Mouse (Mus musculus) frontal cortex, adult 2 months (tissue): ENCODE measurements around the gene Kpna7. TPM values are rescaled to one million over a fixed set of nuclear protein-coding genes. Genes with fewer than 3 reads are reported as not detected.
A peak's percentile ranks its signal among the peaks of the same experiment; 100 is the strongest.
"Not testable (repeated sequence)": the region's sequence is repeated elsewhere in the genome, so short reads cannot be mapped to it uniquely, and the experiment has no call there.

Experiments used
- DNase-seq, 2 experiments: peaks; one replicate each; pipeline ENCODE4 v3.0.0; 2022; ENCODE audit warnings: low spot score in 1 of 2; ENCODE audit errors: extremely low spot score in 1 of 2
- polyA plus RNA-seq: library from polyadenylated mRNA; depleted of rRNA; stranded (reverse); fragments of >200 nt; gene quantifications from 2 replicates; pipeline ENCODE4 v1.2.3, GENCODE M21; 2012

The Kpna7 gene
- polyA plus RNA-seq, 1 experiment, result not detected

GRCm38 (mm10) chr5:145032391-145032790 is 51.4 kb downstream of the Kpna7 start, which contains the start of gene Gm4871:
Gm4871 (minus strand) TSS chr5:145032754.
- DNase-seq, result not testable (repeated sequence)

- DNase-seq, result not testable (repeated sequence)
These were observed 53.4 kb downstream of the Kpna7 start for GRCm38 (mm10) chr5:145030476-145030875.

- DNase-seq, result not testable (repeated sequence)
These were observed 63.1 kb downstream of the Kpna7 start for GRCm38 (mm10) chr5:145020712-145021111.

GRCm38 (mm10) chr5:145020254-145020653 is 63.6 kb downstream of the Kpna7 start:
- DNase-seq, result not testable (repeated sequence)

- DNase-seq, result not testable (repeated sequence)
These were observed 67.1 kb downstream of the Kpna7 start for GRCm38 (mm10) chr5:145016761-145017160.

GRCm38 (mm10) chr5:145014278-145014677 is 69.6 kb downstream of the Kpna7 start:
- no peak for DNase-seq

- no peak for DNase-seq
These were observed 74.8 kb downstream of the Kpna7 start for GRCm38 (mm10) chr5:145008878-145009659.

- DNase-seq, result no peak
These were observed 78.2 kb downstream of the Kpna7 start for GRCm38 (mm10) chr5:145005596-145005995.

GRCm38 (mm10) chr5:145004495-145004894 is 79.3 kb downstream of the Kpna7 start:
- DNase-seq, result no peak

- no peak for DNase-seq
These were observed 80.5 kb downstream of the Kpna7 start for GRCm38 (mm10) chr5:145003362-145003761.

- no peak for DNase-seq
These were observed 85.3 kb downstream of the Kpna7 start for GRCm38 (mm10) chr5:144998491-144998890.

GRCm38 (mm10) chr5:144990481-144990880 is 93.3 kb downstream of the Kpna7 start:
- DNase-seq, result no peak

GRCm38 (mm10) chr5:144990051-144990450 is 93.8 kb downstream of the Kpna7 start:
- DNase-seq, result no peak

- DNase-seq, result no peak
These were observed 94.8 kb downstream of the Kpna7 start for GRCm38 (mm10) chr5:144989061-144989405.

GRCm38 (mm10) chr5:144988340-144989060 is 95.3 kb downstream of the Kpna7 start:
- peak; percentile 37 to 83 for DNase-seq

- no peak for DNase-seq
These were observed 96.3 kb downstream of the Kpna7 start for GRCm38 (mm10) chr5:144987561-144987960.

- DNase-seq, result no peak
These were observed 99.0 kb downstream of the Kpna7 start for GRCm38 (mm10) chr5:144984839-144985238.

- no peak for DNase-seq
These were observed 100.6 kb downstream of the Kpna7 start for GRCm38 (mm10) chr5:144983227-144983626.

- DNase-seq, result no peak
These were observed 104.7 kb downstream of the Kpna7 start for GRCm38 (mm10) chr5:144979110-144979509.

GRCm38 (mm10) chr5:144978533-144979107 is 105.2 kb downstream of the Kpna7 start:
- DNase-seq, result no peak

GRCm38 (mm10) chr5:144971266-144971665 is 112.6 kb downstream of the Kpna7 start:
- DNase-seq, result no peak
